Mouse (Mus musculus) neural tube, embryonic 14.5 days (tissue): Measurements from ENCODE around the gene Krtap6-2. TPM values are rescaled to one million over a fixed set of nuclear protein-coding genes. Genes with fewer than 3 reads are reported as not detected.

Source experiments
- polyA plus RNA-seq: library from polyadenylated mRNA; unstranded; fragments of >200 nt; fragmentation: Nextera tagmentation; extraction: Ambion mirVana; gene quantifications from 2 replicates; pipeline ENCODE4 v1.2.1, GENCODE M21; 2014

Gene Krtap6-2
- polyA plus RNA-seq, 1 experiment from 2014 or later: not detected

Other genes with a start within 250 kb of the Krtap6-2 start
- gene 1110057P08Rik, start 245.4 kb downstream of the Krtap6-2 start, polyA plus RNA-seq: not detected in 2 replicates
- not detected in 2 replicates for gene Krtap20-2, start 214.2 kb downstream of the Krtap6-2 start, polyA plus RNA-seq
- gene Krtap21-1, start 16.2 kb downstream of the Krtap6-2 start, polyA plus RNA-seq: not detected in 2 replicates
- gene Krtap8-1, start 67.8 kb upstream of the Krtap6-2 start, polyA plus RNA-seq: not detected in 2 replicates
- gene Krtap7-1, start 88.2 kb upstream of the Krtap6-2 start, polyA plus RNA-seq: not detected in 2 replicates
- not detected in 2 replicates for gene Krtap11-1, start 151.1 kb upstream of the Krtap6-2 start, polyA plus RNA-seq